Mouse (Mus musculus) olfactory bulb, adult 2 months (tissue): ENCODE results near the gene Slc16a10.

Source experiments
- CTCF ChIP-seq: fragments of 200-500 bp; IDR thresholded peaks from 2 replicates; pipeline ENCODE4 v1.5.1; 2012; ENCODE audit warnings: low read depth, mild to moderate bottlenecking, low read length, moderate library complexity; ENCODE audit not compliant: insufficient read depth
- POLR2A ChIP-seq: fragments of 200-500 bp; IDR thresholded peaks from 2 replicates; pipeline ENCODE4 v1.6.1; 2012; ENCODE audit warnings: mild to moderate bottlenecking, low read depth, low read length, moderate library complexity; ENCODE audit not compliant: insufficient read depth

GRCm38 (mm10) chr10:40097519-40097918, 44.5 kb downstream of the Slc16a10 start:
- TF ChIP-seq POLR2A (no peak), CTCF (no peak)
